Mouse (Mus musculus): Measurements from ENCODE around the gene Prpf40b. TPM values are rescaled to one million over a fixed set of nuclear protein-coding genes. Genes with fewer than 3 reads are reported as not detected.

Gene Prpf40b
- polyA plus RNA-seq, 1 experiment, result 59.7 TPM

GRCm38 (mm10) chr15:99255241-99255749 is 39.6 kb upstream of the Prpf40b start:
- no peak overlapping the region for H3ac ChIP-seq (ENCODE audit: control insufficient read depth, insufficient read length)
- H3K27me3 ChIP-seq (ENCODE audit: control insufficient read depth, insufficient read depth, insufficient read length), result no peaks in the 10 kb centered on the region
- peak overlapping the region; percentile 5 for H3K4me2 ChIP-seq (ENCODE audit: low read depth)
- no peaks in the 10 kb centered on the region for H3K36me3 ChIP-seq (ENCODE audit: control insufficient read depth, insufficient read depth)
- H3K79me2 ChIP-seq (ENCODE audit: control insufficient read depth, insufficient read depth), result peaks cover 10% of the 10 kb centered on the region
- H3K4me3 ChIP-seq, result no peak overlapping the region
- peak in 2 of 3 experiments; percentile 57 to 84 for TF ChIP-seq MYOG (IDR thresholded peaks at IDR 0.05; ENCODE audit: control insufficient read depth in 1 of 3, insufficient read depth in 1 of 3, insufficient read length in 2 of 3, low read depth in 2 of 3)
- TF ChIP-seq MYOD1 (IDR thresholded peaks at IDR 0.05; ENCODE audit: control insufficient read depth in 1 of 3, insufficient read length in 2 of 3, low read depth in 2 of 3), result peak in 2 of 3 experiments; percentile 59 to 90
- TF ChIP-seq POLR2A (IDR thresholded peaks at IDR 0.05; ENCODE audit: insufficient read length, low read depth), result peak; percentile 40
- peak; percentile 44 for TF ChIP-seq POLR2AphosphoS2 (IDR thresholded peaks at IDR 0.05; ENCODE audit: insufficient read length, low read depth)
- TF ChIP-seq CEBPB (IDR thresholded peaks at IDR 0.05; ENCODE audit: insufficient read depth, poor library complexity, severe bottlenecking), result no peak

GRCm38 (mm10) chr15:99259167-99259729 is 35.6 kb upstream of the Prpf40b start:
- no peak overlapping the region for H3K4me3 ChIP-seq
- TF ChIP-seq E2F4 (IDR thresholded peaks at IDR 0.05; ENCODE audit: insufficient read depth) (no peak), MYOG (IDR thresholded peaks at IDR 0.05; ENCODE audit: control insufficient read depth in 1 of 3, insufficient read depth in 1 of 3, insufficient read length in 2 of 3, low read depth in 2 of 3) (no peak), TCF3 (IDR thresholded peaks at IDR 0.05; ENCODE audit: insufficient read length, low read depth) (no peak), POLR2AphosphoS2 (IDR thresholded peaks at IDR 0.05; ENCODE audit: insufficient read length, low read depth) (no peak), REST (IDR thresholded peaks at IDR 0.05; ENCODE audit: insufficient read depth, insufficient read length) (no peak), USF1 (IDR thresholded peaks at IDR 0.05; ENCODE audit: low read depth) (no peak), MAX (IDR thresholded peaks at IDR 0.05; ENCODE audit: low read depth) (no peak), CEBPB (IDR thresholded peaks at IDR 0.05; ENCODE audit: insufficient read depth, poor library complexity, severe bottlenecking) (no peak), POLR2A (IDR thresholded peaks at IDR 0.05; ENCODE audit: insufficient read length, low read depth) (no peak)

GRCm38 (mm10) chr15:99259730-99260252 is 35.1 kb upstream of the Prpf40b start:
- H3K79me2 ChIP-seq (ENCODE audit: control insufficient read depth, insufficient read depth), result no peaks in the 10 kb centered on the region
- H3ac ChIP-seq (ENCODE audit: control insufficient read depth, insufficient read length), result no peak overlapping the region
- peak overlapping the region; percentile 95 for H3K4me2 ChIP-seq (ENCODE audit: low read depth)
- H3K36me3 ChIP-seq (ENCODE audit: control insufficient read depth, insufficient read depth), result no peaks in the 10 kb centered on the region
- H3K27me3 ChIP-seq (ENCODE audit: control insufficient read depth, insufficient read depth, insufficient read length), result no peaks in the 10 kb centered on the region
- H3K4me3 ChIP-seq, result no peak overlapping the region
- TF ChIP-seq E2F4 (IDR thresholded peaks at IDR 0.05; ENCODE audit: insufficient read depth) (no peak), REST (IDR thresholded peaks at IDR 0.05; ENCODE audit: insufficient read depth, insufficient read length) (no peak), MAX (IDR thresholded peaks at IDR 0.05; ENCODE audit: low read depth) (no peak), MYOD1 (IDR thresholded peaks at IDR 0.05; ENCODE audit: control insufficient read depth in 1 of 3, insufficient read length in 2 of 3, low read depth in 2 of 3) (peak in 1 of 3 experiments; percentile 28), CEBPB (IDR thresholded peaks at IDR 0.05; ENCODE audit: insufficient read depth, poor library complexity, severe bottlenecking) (no peak), SRF (IDR thresholded peaks at IDR 0.05; ENCODE audit: control insufficient read depth, insufficient read length, low read depth) (no peak), USF1 (IDR thresholded peaks at IDR 0.05; ENCODE audit: low read depth) (no peak), MYOG (IDR thresholded peaks at IDR 0.05; ENCODE audit: control insufficient read depth in 1 of 3, insufficient read depth in 1 of 3, insufficient read length in 2 of 3, low read depth in 2 of 3) (peak in 1 of 3 experiments; percentile 34), POLR2AphosphoS2 (IDR thresholded peaks at IDR 0.05; ENCODE audit: insufficient read length, low read depth) (peak; percentile 68), TCF12 (IDR thresholded peaks at IDR 0.05; ENCODE audit: insufficient read depth, poor library complexity, severe bottlenecking) (no peak), POLR2A (IDR thresholded peaks at IDR 0.05; ENCODE audit: insufficient read length, low read depth) (peak; percentile 56), TCF3 (IDR thresholded peaks at IDR 0.05; ENCODE audit: insufficient read length, low read depth) (no peak)

More at GRCm38 (mm10) chr15:99259167-99259729, 35.6 kb upstream of the Prpf40b start:
- Histone ChIP-seq H3K36me3 (ENCODE audit: control insufficient read depth, insufficient read depth) (no peaks in the 10 kb centered on the region), H3K27me3 (ENCODE audit: control insufficient read depth, insufficient read depth, insufficient read length) (no peaks in the 10 kb centered on the region), H3K79me2 (ENCODE audit: control insufficient read depth, insufficient read depth) (no peaks in the 10 kb centered on the region), H3ac (ENCODE audit: control insufficient read depth, insufficient read length) (no peak overlapping the region), H3K4me2 (ENCODE audit: low read depth) (peak overlapping the region; percentile 77)

- Histone ChIP-seq H3ac (ENCODE audit: control insufficient read depth, insufficient read length) (no peak overlapping the region), H3K4me2 (ENCODE audit: low read depth) (no peak overlapping the region), H3K4me3 (no peak overlapping the region), H3K79me2 (ENCODE audit: control insufficient read depth, insufficient read depth) (no peaks in the 10 kb centered on the region), H3K36me3 (ENCODE audit: control insufficient read depth, insufficient read depth) (no peaks in the 10 kb centered on the region), H3K27me3 (ENCODE audit: control insufficient read depth, insufficient read depth, insufficient read length) (no peaks in the 10 kb centered on the region)
- TF ChIP-seq REST (IDR thresholded peaks at IDR 0.05; ENCODE audit: insufficient read depth, insufficient read length), result no peak
Measured at GRCm38 (mm10) chr15:99262702-99263101, 32.2 kb upstream of the Prpf40b start.

DNA sequence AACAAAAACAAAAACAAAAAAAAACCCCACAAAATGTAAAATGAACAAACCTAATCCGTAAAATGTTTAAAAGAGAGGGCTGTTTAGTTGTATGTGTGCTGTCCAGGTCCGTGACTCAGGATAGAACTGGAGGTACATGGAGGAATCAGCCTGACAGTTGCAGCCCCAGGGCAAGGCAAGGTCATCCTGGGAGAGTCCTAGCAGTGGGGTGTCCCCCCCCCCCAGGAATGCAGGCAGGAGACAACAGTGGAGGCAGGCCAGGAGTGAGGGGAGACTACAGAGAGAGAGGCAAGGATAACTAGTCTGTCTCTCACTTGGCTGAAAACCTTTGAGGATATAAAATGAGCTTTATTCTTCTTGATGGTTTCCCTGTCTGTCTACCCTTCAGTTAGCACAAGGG is 30.5 kb upstream of the Prpf40b start:
- no peaks in the 10 kb centered on the region for H3K79me2 ChIP-seq (ENCODE audit: control insufficient read depth, insufficient read depth)
- no peak for TF ChIP-seq POLR2A (IDR thresholded peaks at IDR 0.05; ENCODE audit: insufficient read length, low read depth)
- TF ChIP-seq POLR2AphosphoS2 (IDR thresholded peaks at IDR 0.05; ENCODE audit: insufficient read length, low read depth), result no peak
- no peak for TF ChIP-seq TCF12 (IDR thresholded peaks at IDR 0.05; ENCODE audit: insufficient read depth, poor library complexity, severe bottlenecking)
- no peak for TF ChIP-seq E2F4 (IDR thresholded peaks at IDR 0.05; ENCODE audit: insufficient read depth)
- TF ChIP-seq SRF (IDR thresholded peaks at IDR 0.05; ENCODE audit: control insufficient read depth, insufficient read length, low read depth), result no peak
- TF ChIP-seq USF1 (IDR thresholded peaks at IDR 0.05; ENCODE audit: low read depth), result no peak
- TF ChIP-seq TCF3 (IDR thresholded peaks at IDR 0.05; ENCODE audit: insufficient read length, low read depth), result no peak
- no peak for TF ChIP-seq REST (IDR thresholded peaks at IDR 0.05; ENCODE audit: insufficient read depth, insufficient read length)
- no peak for TF ChIP-seq CEBPB (IDR thresholded peaks at IDR 0.05; ENCODE audit: insufficient read depth, poor library complexity, severe bottlenecking)
- TF ChIP-seq MYOD1 (IDR thresholded peaks at IDR 0.05; ENCODE audit: control insufficient read depth in 1 of 3, insufficient read length in 2 of 3, low read depth in 2 of 3), result no peak
- TF ChIP-seq MYOG (IDR thresholded peaks at IDR 0.05; ENCODE audit: control insufficient read depth in 1 of 3, insufficient read depth in 1 of 3, insufficient read length in 2 of 3, low read depth in 2 of 3), result no peak
- no peak for TF ChIP-seq MAX (IDR thresholded peaks at IDR 0.05; ENCODE audit: low read depth)
- H3K4me3 ChIP-seq, result no peak overlapping the region
- H3K36me3 ChIP-seq (ENCODE audit: control insufficient read depth, insufficient read depth), result no peaks in the 10 kb centered on the region
- H3K4me2 ChIP-seq (ENCODE audit: low read depth), result no peak overlapping the region
- H3K27me3 ChIP-seq (ENCODE audit: control insufficient read depth, insufficient read depth, insufficient read length), result no peaks in the 10 kb centered on the region
- H3ac ChIP-seq (ENCODE audit: control insufficient read depth, insufficient read length), result no peak overlapping the region
